Mouse (Mus musculus) intestine, embryonic 15.5 days (tissue): ENCODE measurements around the gene Gna11. TPM values are rescaled to one million over a fixed set of nuclear protein-coding genes. Genes with fewer than 3 reads are reported as not detected.

ENCODE experiments used
- ATAC-seq: fragments of 200-750 bp; cut with Nextera tagmentation; 2 replicates; pipeline ENCODE4 v1.8.0; 2017; ENCODE audit warnings: moderate TSS enrichment, moderate library complexity
- H3K27ac ChIP-seq: fragments of 300-500 bp; sonication (generic); 2 replicates; pipeline ENCODE4 v1.5.1; 2015; ENCODE audit warnings: mild to moderate bottlenecking, inconsistent platforms
- H3K27me3 ChIP-seq: fragments of 300-500 bp; sonication (generic); replicated peaks from 2 replicates; pipeline ENCODE4 v1.6.1; 2015; ENCODE audit warnings: inconsistent platforms
- H3K36me3 ChIP-seq: fragments of 300-500 bp; sonication (generic); 2 replicates; pipeline ENCODE4 v1.6.1; 2015; ENCODE audit warnings: inconsistent platforms
- H3K4me1 ChIP-seq: fragments of 300-500 bp; sonication (generic); replicated peaks from 2 replicates; pipeline ENCODE4 v1.6.1; 2015; ENCODE audit warnings: inconsistent platforms
- H3K4me2 ChIP-seq: fragments of 300-500 bp; sonication (generic); replicated peaks from 2 replicates; pipeline ENCODE4 v1.6.1; 2015; ENCODE audit warnings: mild to moderate bottlenecking, inconsistent platforms
- H3K4me3 ChIP-seq: fragments of 300-500 bp; sonication (generic); replicated peaks from 2 replicates; pipeline ENCODE4 v1.5.1; 2015; ENCODE audit warnings: inconsistent platforms
- H3K9ac ChIP-seq: fragments of 300-500 bp; sonication (generic); 2 replicates; pipeline ENCODE4 v1.6.1; 2015; ENCODE audit warnings: inconsistent platforms
- H3K9me3 ChIP-seq: fragments of 300-500 bp; sonication (generic); 2 replicates; pipeline ENCODE4 v1.6.1; 2016; ENCODE audit warnings: inconsistent platforms
- WGBS: fragments of 180-500 bp; shearing (Covaris S2); methylation state at CpG from one replicate; pipeline ENCODE4 v1.1.7; 2015; 5-methylcytosine and 5-hydroxymethylcytosine counted together
- polyA plus RNA-seq: library from polyadenylated mRNA; unstranded; fragments of >200 nt; fragmentation: Nextera tagmentation; extraction: Ambion mirVana; gene quantifications from 2 replicates; pipeline ENCODE4 v1.2.1, GENCODE M21; 2015

Gna11 gene
- polyA plus RNA-seq, 1 experiment from 2014 or later, result 245 TPM

DNA sequence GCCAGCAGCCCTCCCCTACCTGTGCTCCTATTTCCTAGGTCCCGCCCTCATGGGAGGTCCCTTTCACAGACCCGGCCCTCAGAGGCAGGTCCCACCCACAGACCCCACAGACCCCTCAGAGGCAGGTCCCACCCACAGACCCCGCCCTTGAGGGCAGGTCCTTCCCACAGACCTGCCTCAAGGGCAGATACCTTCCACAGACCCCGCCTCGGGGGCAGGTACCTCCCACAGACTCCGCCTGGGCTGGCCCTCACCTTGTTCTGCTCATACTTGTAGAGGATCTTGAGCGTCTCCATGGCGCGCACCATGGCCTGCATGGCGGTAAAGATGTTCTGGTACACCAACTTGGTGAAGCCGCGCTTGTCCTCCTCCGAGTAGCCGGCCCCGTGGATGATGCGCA, 10.2 kb downstream of the Gna11 start:
- H3K27me3 ChIP-seq, result no peaks in the 10 kb centered on the region
- H3K9ac ChIP-seq, result no peak overlapping the region
- no peak overlapping the region for H3K4me2 ChIP-seq
- WGBS, result 49% methylated on average over 16 of the region's 16 CpGs
- 0 out of 2 replicates have a peak, but pooled peaks cover 7% of the 10 kb centered on the region for H3K4me1 ChIP-seq
- H3K4me3 ChIP-seq, result no peak overlapping the region
- peak; percentile 65 for ATAC-seq
- no peaks in the 10 kb centered on the region for H3K9me3 ChIP-seq
- no peak overlapping the region for H3K27ac ChIP-seq
- H3K36me3 ChIP-seq, result peaks cover 45% of the 10 kb centered on the region

- Histone ChIP-seq H3K4me1 (peaks cover 13% of the 10 kb centered on the region), H3K27ac (no peak overlapping the region), H3K36me3 (peaks cover 26% of the 10 kb centered on the region), H3K4me2 (no peak overlapping the region), H3K27me3 (no peaks in the 10 kb centered on the region), H3K4me3 (no peak overlapping the region), H3K9ac (no peak overlapping the region), H3K9me3 (no peaks in the 10 kb centered on the region)
- 0 out of 2 replicates have a peak, but pooled peaks have one; percentile 35 for ATAC-seq
- 11% methylated on average over 14 of the region's 14 CpGs for WGBS
Measured at GRCm38 (mm10) chr10:81526779-81527178, 18.2 kb downstream of the Gna11 start.

DNA sequence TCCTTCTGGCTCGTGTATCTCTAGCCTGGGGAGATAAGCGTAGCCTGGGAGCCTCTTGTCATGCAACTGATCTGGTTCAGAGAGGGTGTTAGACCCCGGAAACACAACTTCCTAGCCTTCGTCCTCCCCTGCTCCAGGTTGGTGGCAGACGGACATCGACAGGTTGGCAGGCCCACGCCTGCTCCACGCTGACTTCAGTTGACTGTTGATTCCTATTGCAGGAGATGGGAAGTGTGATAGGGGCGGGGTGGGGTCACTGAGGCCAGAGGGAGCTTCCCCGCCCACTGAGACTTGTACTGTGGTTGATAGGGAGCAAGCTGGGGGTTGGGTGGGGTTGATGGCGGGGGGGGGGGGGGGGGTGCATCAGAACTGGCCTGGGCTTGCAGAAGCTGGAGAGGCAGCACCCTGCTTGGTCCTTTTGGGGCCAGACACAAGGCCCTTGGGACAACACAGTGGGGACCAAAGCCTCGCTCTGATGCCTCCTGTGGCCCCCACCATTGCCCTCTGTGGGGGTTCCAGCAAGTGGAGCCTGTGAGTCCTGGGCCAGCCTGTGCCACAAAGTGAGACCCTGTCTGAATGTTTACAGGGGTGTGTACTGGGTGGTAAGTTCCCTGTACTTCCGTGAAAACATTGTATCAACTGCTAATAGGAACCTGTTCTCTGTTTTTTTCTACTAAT, 19.8 kb downstream of the Gna11 start:
- peaks cover 13% of the 10 kb centered on the region for H3K4me1 ChIP-seq
- H3K4me2 ChIP-seq, result no peak overlapping the region
- no peaks in the 10 kb centered on the region for H3K9me3 ChIP-seq
- no peak overlapping the region for H3K9ac ChIP-seq
- no peak overlapping the region for H3K27ac ChIP-seq
- 50% methylated on average over 13 of the region's 13 CpGs for WGBS
- peaks cover 13% of the 10 kb centered on the region for H3K36me3 ChIP-seq
- no peak for ATAC-seq
- no peak overlapping the region for H3K4me3 ChIP-seq
- no peaks in the 10 kb centered on the region for H3K27me3 ChIP-seq

DNA sequence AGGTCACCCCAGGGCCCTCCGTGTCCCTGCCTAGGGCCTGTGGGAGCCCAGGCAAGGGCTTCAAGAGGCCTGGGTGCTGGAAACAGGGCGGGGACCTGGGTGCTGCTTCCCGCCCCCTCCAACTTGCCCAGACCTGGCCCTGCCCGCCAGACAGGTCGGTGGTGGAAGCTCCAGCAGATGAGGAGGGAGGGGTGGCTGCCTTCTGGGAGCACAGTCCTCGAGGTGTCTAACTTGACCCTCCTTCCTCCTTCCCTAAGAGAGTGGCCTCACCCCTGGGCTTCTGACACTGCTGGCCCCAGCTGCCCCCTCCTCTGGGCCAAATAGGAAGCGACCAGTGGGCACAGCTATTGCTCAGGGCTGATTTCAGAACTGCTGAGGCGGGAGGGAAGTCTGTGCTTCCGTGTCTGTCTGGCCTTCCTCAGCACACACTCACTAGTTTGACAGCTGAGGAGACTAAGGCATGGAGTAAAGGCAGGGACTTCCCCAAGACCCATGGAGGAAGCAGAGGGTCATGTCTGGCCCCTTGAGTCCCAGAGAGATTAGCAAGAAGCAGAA, 20.9 kb downstream of the Gna11 start, which contains the start of gene Gna15:
TSS of gene Gna15 (minus strand) at position 175 of the 555 bp plus-strand sequence.
- Histone ChIP-seq H3K9ac (no peak within 1 kb of the TSS), H3K4me2 (peak within 1 kb of the TSS; percentile 30), H3K27ac (peak within 1 kb of the TSS; percentile 27; the same call in 1 of the 2 replicates), H3K9me3 (no peaks in the 10 kb centered on the region), H3K4me1 (peaks cover 18% of the 10 kb centered on the region), H3K4me3 (no peak within 1 kb of the TSS), H3K27me3 (no peaks in the 10 kb centered on the region), H3K36me3 (peaks cover 5% of the 10 kb centered on the region)
- WGBS, result 16% methylated on average over 9 of the region's 9 CpGs
- peak; percentile 42 for ATAC-seq

DNA sequence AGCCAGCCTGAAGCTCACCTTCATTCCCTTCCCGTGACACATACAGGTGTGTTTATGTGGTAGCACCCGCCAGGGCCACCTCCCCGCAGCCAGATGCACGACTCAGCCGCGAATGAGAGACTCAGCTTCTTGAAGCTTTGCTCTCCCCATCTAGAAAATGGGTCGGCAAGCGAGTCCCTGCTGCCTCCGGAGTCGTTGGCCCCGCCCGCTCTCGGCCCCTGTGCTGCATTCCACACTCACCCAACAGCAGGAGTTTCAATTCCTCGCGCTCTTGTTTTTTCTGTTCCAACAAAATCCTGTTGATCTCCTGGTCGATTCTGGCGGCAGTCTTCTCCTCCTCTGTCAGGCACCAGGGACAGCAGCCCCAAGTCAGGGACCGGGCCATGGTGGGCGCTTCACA, 21.4 kb downstream of the Gna11 start:
- Histone ChIP-seq H3K36me3 (no peaks in the 10 kb centered on the region), H3K27ac (peak overlapping the region; percentile 27; the same call in 1 of the 2 replicates), H3K4me3 (no peak overlapping the region), H3K4me2 (peak overlapping the region; percentile 30), H3K27me3 (no peaks in the 10 kb centered on the region), H3K9ac (no peak overlapping the region), H3K4me1 (peaks cover 18% of the 10 kb centered on the region), H3K9me3 (no peaks in the 10 kb centered on the region)
- no peak for ATAC-seq
- 16% methylated on average over 19 of the region's 19 CpGs for WGBS

GRCm38 (mm10) chr10:81523142-81523541, 21.8 kb downstream of the Gna11 start:
- ATAC-seq, result no peak
- Histone ChIP-seq H3K36me3 (no peaks in the 10 kb centered on the region), H3K4me3 (no peak overlapping the region), H3K9ac (no peak overlapping the region), H3K27ac (no peak overlapping the region), H3K4me2 (peak overlapping the region; percentile 30), H3K9me3 (no peaks in the 10 kb centered on the region), H3K27me3 (no peaks in the 10 kb centered on the region), H3K4me1 (peaks cover 18% of the 10 kb centered on the region)
- WGBS, result 77% methylated on average over 6 of the region's 6 CpGs

- Histone ChIP-seq H3K9ac (no peak overlapping the region), H3K27me3 (no peaks in the 10 kb centered on the region), H3K4me1 (peaks cover 14% of the 10 kb centered on the region), H3K36me3 (no peaks in the 10 kb centered on the region), H3K4me2 (no peak overlapping the region), H3K27ac (no peak overlapping the region), H3K4me3 (no peak overlapping the region), H3K9me3 (no peaks in the 10 kb centered on the region)
- WGBS, result 68% methylated on average over 3 of the region's 3 CpGs
- no peak for ATAC-seq
Measured at GRCm38 (mm10) chr10:81519978-81520365, 25.0 kb downstream of the Gna11 start.

GRCm38 (mm10) chr10:81519227-81519977, 25.6 kb downstream of the Gna11 start:
- no peaks in the 10 kb centered on the region for H3K9me3 ChIP-seq
- no peak overlapping the region for H3K27ac ChIP-seq
- H3K4me2 ChIP-seq, result no peak overlapping the region
- no peak for ATAC-seq
- H3K27me3 ChIP-seq, result no peaks in the 10 kb centered on the region
- H3K36me3 ChIP-seq, result no peaks in the 10 kb centered on the region
- WGBS, result 78% methylated on average over 6 of the region's 6 CpGs
- H3K9ac ChIP-seq, result no peak overlapping the region
- H3K4me1 ChIP-seq, result peaks cover 10% of the 10 kb centered on the region
- no peak overlapping the region for H3K4me3 ChIP-seq

GRCm38 (mm10) chr10:81518546-81518945, 26.4 kb downstream of the Gna11 start:
- H3K4me2 ChIP-seq, result no peak overlapping the region
- ATAC-seq, result peak; percentile 69

DNA sequence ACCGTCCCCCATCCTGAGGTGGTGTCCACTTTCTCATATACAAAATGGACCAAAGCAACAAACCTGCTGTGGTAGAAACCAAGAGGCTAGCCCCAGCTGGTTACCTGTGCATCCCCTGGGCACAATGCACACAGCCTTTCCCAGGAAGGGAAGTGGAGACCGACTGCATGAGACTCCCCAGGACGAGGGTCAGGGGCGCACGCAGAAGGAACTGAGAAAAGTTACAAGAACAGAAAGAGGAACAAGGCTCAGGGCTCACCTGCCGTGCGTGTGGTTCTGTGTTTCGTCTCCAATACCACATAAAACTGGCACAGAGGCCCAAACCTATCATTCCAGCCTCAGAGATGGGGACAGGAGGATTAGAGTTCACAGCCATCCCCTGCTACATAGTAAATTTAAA, 27.8 kb downstream of the Gna11 start:
- 0 out of 2 replicates have a peak, but pooled peaks cover 3% of the 10 kb centered on the region for H3K27me3 ChIP-seq
- H3K4me2 ChIP-seq, result no peak overlapping the region
- no peak overlapping the region for H3K27ac ChIP-seq
- no peaks in the 10 kb centered on the region for H3K36me3 ChIP-seq
- ATAC-seq, result no peak
- 71% methylated on average over 8 of the region's 8 CpGs for WGBS
- H3K4me1 ChIP-seq, result 0 out of 2 replicates have a peak, but pooled peaks cover 5% of the 10 kb centered on the region
- no peak overlapping the region for H3K4me3 ChIP-seq
- no peaks in the 10 kb centered on the region for H3K9me3 ChIP-seq
- H3K9ac ChIP-seq, result no peak overlapping the region

More at GRCm38 (mm10) chr10:81518546-81518945, 26.4 kb downstream of the Gna11 start:
- H3K4me1 ChIP-seq, result peaks cover 5% of the 10 kb centered on the region; the same call in 1 of the 2 replicates
- H3K36me3 ChIP-seq, result no peaks in the 10 kb centered on the region
- H3K27me3 ChIP-seq, result no peaks in the 10 kb centered on the region
- H3K9ac ChIP-seq, result no peak overlapping the region
- no peak overlapping the region for H3K4me3 ChIP-seq
- H3K9me3 ChIP-seq, result no peaks in the 10 kb centered on the region
- 17% methylated on average over 4 of the region's 4 CpGs for WGBS
- H3K27ac ChIP-seq, result no peak overlapping the region

GRCm38 (mm10) chr10:81513798-81514197, 31.2 kb downstream of the Gna11 start:
- H3K36me3 ChIP-seq, result no peaks in the 10 kb centered on the region
- no peaks in the 10 kb centered on the region for H3K4me1 ChIP-seq
- H3K9ac ChIP-seq, result no peak overlapping the region
- H3K27ac ChIP-seq, result no peak overlapping the region
- 0 out of 2 replicates have a peak, but pooled peaks cover 5% of the 10 kb centered on the region for H3K27me3 ChIP-seq
- H3K9me3 ChIP-seq, result no peaks in the 10 kb centered on the region
- 85% methylated on average over 5 of the region's 5 CpGs for WGBS
- no peak for ATAC-seq
- no peak overlapping the region for H3K4me3 ChIP-seq
- H3K4me2 ChIP-seq, result no peak overlapping the region

- Histone ChIP-seq H3K9me3 (no peaks in the 10 kb centered on the region), H3K4me1 (no peaks in the 10 kb centered on the region), H3K4me2 (no peak overlapping the region), H3K27me3 (0 out of 2 replicates have a peak, but pooled peaks cover 5% of the 10 kb centered on the region), H3K36me3 (no peaks in the 10 kb centered on the region), H3K27ac (no peak overlapping the region), H3K4me3 (no peak overlapping the region), H3K9ac (no peak overlapping the region)
- no peak for ATAC-seq
- 75% methylated on average over 14 of the region's 14 CpGs for WGBS
Measured at GRCm38 (mm10) chr10:81510246-81510810, 34.7 kb downstream of the Gna11 start.
